Mouse (Mus musculus) cortical plate, adult 2 months (tissue): ENCODE measurements around the gene Uba1. TPM values are rescaled to one million over a fixed set of nuclear protein-coding genes. Genes with fewer than 3 reads are reported as not detected.

Experiments used
- H3K27ac ChIP-seq: fragments of 200-500 bp; 2 replicates; pipeline ENCODE4 v1.5.1; 2012; ENCODE audit warnings: low read length, control low read depth, inconsistent platforms; ENCODE audit not compliant: insufficient read depth
- H3K4me1 ChIP-seq: fragments of 200-500 bp; 2 replicates; pipeline ENCODE4 v1.6.1; 2011; ENCODE audit warnings: low read length; ENCODE audit not compliant: control insufficient read depth, insufficient read depth
- H3K4me3 ChIP-seq: fragments of 200-500 bp; 2 replicates; pipeline ENCODE4 v1.5.1; 2011; ENCODE audit warnings: mild to moderate bottlenecking, low read length, control low read depth; ENCODE audit not compliant: insufficient read depth
- CTCF ChIP-seq: fragments of 200-500 bp; IDR thresholded peaks from 2 replicates; pipeline ENCODE4 v1.5.1; 2011; ENCODE audit warnings: mild to moderate bottlenecking, control low read depth, low read length; ENCODE audit not compliant: insufficient read depth; ENCODE audit errors: extremely low read depth
- POLR2A ChIP-seq: fragments of 200-500 bp; IDR thresholded peaks from 2 replicates; pipeline ENCODE4 v1.6.1; 2011; ENCODE audit warnings: mild to moderate bottlenecking, low read length, control low read depth; ENCODE audit not compliant: insufficient read depth; ENCODE audit errors: extremely low read depth
- polyA plus RNA-seq: library from polyadenylated mRNA; depleted of rRNA; stranded (reverse); fragments of >200 nt; gene quantifications from 2 replicates; pipeline ENCODE4 v1.2.3, GENCODE M21; 2012; rRNA removed

Uba1 gene
- polyA plus RNA-seq, result 254 and 256 TPM in 2 replicates

DNA sequence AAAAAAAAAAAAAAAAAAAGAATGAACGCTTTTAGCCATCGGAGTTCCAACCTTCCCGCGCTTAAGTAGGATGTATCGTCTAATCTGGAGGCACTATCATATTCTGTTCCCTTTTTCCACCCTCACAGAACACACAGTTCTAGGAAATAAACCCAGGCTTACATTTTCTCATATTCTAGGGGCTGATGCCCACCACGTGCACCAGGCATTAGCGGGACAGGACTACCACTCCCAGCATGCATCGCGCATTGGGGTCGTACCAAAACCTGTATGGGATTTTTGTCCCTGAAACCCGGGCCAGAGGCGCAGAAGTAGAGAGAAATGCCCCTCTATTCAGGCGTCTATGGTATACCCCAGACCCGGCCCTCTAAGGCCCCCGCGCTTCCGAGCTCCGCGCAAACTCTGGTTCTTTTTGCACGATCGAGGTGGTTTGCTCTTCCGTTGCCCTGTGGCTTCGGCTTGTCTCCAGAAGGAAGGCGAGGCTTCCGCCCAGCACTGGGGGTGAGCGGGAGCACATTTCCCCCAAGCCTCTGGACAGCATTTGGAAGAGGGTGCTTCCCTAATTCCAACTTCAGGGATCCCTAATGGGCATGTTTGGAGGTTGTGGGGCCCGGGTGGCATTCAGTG, at the start of gene Uba1:
Gene Uba1, plus strand, starts transcription at position 301 of the 627 bp plus-strand sequence.
- H3K27ac ChIP-seq, result no peak within 1 kb of the TSS
- peak within 1 kb of the TSS; percentile 44 for H3K4me3 ChIP-seq
- TF ChIP-seq POLR2A (peak; percentile 14; the same call in 1 of the 2 replicates), CTCF (no peak)
- no peaks in the 10 kb centered on the region; the same call in 1 of the 2 replicates for H3K4me1 ChIP-seq

DNA sequence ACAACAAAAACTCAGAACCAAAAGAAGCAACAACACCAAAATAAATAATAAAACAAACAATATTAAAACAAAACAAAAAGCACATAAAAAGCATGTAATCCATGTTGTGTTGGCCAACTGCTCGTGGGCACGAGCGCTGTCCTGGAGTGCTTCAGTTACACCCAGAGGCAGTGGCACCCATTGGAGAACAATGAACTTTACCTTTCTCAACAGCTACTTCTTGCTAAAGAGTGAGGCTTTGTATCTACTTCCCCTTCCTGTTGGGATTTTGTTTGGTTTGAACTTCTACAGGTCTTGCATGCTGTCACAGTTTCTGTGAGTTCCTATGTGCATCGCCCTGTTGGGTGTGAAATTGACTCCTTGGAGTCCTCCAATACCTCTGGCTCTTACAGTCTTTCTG, 49.6 kb upstream of the Uba1 start:
- Histone ChIP-seq H3K4me3 (no peak overlapping the region), H3K27ac (no peak overlapping the region), H3K4me1 (no peaks in the 10 kb centered on the region)
- TF ChIP-seq CTCF, result no peak
- TF ChIP-seq POLR2A, result no peak

DNA sequence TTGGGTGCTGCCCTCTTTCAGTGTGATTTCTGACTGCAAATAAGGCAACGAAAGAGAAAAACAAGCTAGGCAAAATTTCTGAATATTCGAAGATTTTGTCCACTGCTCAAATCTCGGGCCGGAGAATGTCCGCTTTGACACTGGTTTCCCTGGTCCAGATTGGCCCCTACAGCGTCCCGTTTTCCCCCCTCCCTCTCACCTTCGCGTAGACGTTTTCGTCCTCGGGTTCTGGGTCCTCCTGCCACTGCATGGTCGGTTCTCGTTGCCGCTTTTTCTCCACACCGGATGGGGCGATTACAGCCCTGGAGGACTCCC, 41.3 kb upstream of the Uba1 start:
- TF ChIP-seq POLR2A, result no peak
- TF ChIP-seq CTCF, result no peak
- no peaks in the 10 kb centered on the region for H3K4me1 ChIP-seq
- H3K27ac ChIP-seq, result peak overlapping the region; percentile 60
- H3K4me3 ChIP-seq, result peak overlapping the region; percentile 87

DNA sequence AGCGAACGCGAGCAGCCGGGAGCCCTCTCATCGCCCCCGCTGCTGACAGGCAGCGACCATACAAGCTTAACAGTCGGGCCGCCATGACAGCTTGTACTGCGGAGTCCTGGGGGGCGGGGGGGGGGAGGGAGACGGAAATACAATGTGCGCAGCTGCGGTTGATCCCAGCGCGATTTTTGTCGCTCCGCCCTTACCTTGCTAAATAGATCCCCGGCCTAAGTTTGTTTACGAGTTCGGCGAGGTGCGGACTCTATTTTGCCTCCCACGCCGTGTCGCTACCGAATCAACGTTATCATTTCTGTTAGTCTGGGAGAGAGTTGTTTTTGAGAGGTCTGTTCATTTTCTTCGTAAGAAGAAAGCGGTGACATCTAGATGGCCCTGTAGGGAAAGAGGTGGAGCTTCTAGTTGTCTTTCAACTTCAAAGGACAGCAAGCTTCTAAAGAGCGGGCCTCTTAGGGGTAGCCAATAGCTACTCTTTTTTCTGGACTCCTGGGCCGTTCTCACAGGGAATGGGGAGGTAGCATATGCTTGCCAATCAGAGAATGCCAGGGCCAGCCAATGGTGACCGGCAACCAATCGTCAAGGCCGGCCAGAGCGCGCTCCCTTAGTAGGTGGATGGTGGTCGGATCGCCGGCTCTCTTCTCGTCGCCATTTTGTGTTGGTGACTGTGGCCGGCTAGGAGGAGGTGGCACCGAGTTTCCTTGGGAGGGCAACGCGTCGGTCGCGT, 40.8 kb upstream of the Uba1 start, which contains the start of the genes Rbm10 and Ndufb11:
Gene Rbm10, plus strand, starts transcription at position 328 of the 727 bp plus-strand sequence.
Gene Ndufb11, minus strand, starts transcription at position 444 of the 727 bp plus-strand sequence.
- H3K27ac ChIP-seq, result peak within 1 kb of the TSS; percentile 96
- no peaks in the 10 kb centered on the region for H3K4me1 ChIP-seq
- H3K4me3 ChIP-seq, result peak within 1 kb of the TSS; percentile 87
- no peak for TF ChIP-seq CTCF
- TF ChIP-seq POLR2A, result peak; percentile 35; the same call in 1 of the 2 replicates

GRCm38 (mm10) chrX:20617903-20618399, 40.2 kb upstream of the Uba1 start:
- TF ChIP-seq POLR2A, result no peak
- TF ChIP-seq CTCF, result no peak
- Histone ChIP-seq H3K4me3 (peak overlapping the region; percentile 87), H3K27ac (peak overlapping the region; percentile 96), H3K4me1 (no peaks in the 10 kb centered on the region)

DNA sequence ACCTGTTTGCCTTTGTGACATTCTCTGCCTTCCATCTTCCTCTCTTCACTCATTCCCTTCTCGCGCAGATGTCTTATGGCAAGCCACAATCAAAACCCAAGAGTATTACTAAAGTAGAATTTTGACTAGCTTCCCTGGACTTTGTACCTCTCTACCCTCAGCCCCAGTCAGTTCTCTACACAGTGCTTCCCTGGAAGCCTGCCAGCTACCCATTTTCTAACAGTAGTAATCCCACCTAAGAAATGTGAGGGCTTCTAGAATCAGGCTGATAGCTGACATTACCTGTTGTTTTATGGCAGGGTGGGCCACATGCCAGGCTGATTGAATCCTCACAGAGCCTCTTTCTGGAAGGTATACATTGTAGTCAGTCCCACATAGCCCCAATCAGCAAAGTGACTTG, 20.0 kb upstream of the Uba1 start:
- H3K27ac ChIP-seq, result no peak overlapping the region
- no peak overlapping the region for H3K4me3 ChIP-seq
- TF ChIP-seq CTCF (no peak), POLR2A (no peak)

DNA sequence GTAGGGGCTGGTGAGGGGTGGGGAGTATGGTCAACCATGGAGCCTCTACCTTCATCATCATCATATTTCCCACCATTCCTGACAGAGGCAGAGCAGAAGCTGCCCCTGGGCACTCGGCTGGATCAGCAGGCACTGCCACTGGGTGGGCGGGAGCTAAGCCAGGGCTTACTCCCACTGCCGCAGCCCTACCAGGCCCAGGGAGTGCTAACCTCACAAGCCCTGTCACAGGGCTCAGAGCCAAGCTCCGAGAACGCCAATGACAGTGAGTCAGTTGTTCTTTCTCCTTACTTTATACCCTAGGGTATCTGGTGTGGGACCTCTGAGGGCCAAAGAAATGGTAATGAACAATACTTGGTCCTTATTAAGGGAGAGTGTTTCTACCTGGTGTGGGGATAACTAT, 13.3 kb upstream of the Uba1 start:
- H3K4me1 ChIP-seq, result no peaks in the 10 kb centered on the region
- TF ChIP-seq POLR2A (no peak), CTCF (no peak)
- H3K4me3 ChIP-seq, result no peak overlapping the region
- H3K27ac ChIP-seq, result no peak overlapping the region

More for the DNA sequence above, 20.0 kb upstream of the Uba1 start:
- H3K4me1 ChIP-seq, result no peaks in the 10 kb centered on the region

DNA sequence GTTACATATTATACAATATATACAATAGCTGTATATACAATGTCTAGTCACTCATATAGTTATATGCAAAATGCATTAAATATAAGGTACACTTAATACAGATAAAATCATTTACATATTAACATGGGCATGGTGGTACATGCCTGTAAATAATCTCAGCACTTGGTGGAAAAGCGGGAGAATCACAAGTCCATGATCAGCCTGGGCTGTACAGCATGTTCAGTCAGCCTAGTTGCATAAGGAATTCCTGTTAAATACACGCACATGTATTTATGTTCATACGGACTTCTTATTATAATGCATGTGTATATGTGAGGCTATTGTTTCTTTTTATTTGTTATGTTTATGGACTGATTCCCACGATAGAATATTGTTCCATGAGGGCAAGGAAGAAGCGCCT, 533 bp upstream of the Uba1 start:
- Histone ChIP-seq H3K27ac (no peak overlapping the region), H3K4me3 (peak overlapping the region; percentile 44; the same call in 1 of the 2 replicates), H3K4me1 (no peaks in the 10 kb centered on the region; the same call in 1 of the 2 replicates)
- TF ChIP-seq CTCF (no peak), POLR2A (no peak)

GRCm38 (mm10) chrX:20658891-20659406, 823 bp downstream of the Uba1 start:
- TF ChIP-seq CTCF (no peak), POLR2A (no peak)
- H3K4me1 ChIP-seq, result no peaks in the 10 kb centered on the region; the same call in 1 of the 2 replicates
- H3K27ac ChIP-seq, result no peak overlapping the region
- peak overlapping the region; percentile 44 for H3K4me3 ChIP-seq
